Mouse (Mus musculus): Measurements from ENCODE around the gene Slc16a5. TPM values are rescaled to one million over a fixed set of nuclear protein-coding genes. Genes with fewer than 3 reads are reported as not detected.

Gene Slc16a5
- polyA plus RNA-seq, 1 experiment = 31.1 TPM

DNA sequence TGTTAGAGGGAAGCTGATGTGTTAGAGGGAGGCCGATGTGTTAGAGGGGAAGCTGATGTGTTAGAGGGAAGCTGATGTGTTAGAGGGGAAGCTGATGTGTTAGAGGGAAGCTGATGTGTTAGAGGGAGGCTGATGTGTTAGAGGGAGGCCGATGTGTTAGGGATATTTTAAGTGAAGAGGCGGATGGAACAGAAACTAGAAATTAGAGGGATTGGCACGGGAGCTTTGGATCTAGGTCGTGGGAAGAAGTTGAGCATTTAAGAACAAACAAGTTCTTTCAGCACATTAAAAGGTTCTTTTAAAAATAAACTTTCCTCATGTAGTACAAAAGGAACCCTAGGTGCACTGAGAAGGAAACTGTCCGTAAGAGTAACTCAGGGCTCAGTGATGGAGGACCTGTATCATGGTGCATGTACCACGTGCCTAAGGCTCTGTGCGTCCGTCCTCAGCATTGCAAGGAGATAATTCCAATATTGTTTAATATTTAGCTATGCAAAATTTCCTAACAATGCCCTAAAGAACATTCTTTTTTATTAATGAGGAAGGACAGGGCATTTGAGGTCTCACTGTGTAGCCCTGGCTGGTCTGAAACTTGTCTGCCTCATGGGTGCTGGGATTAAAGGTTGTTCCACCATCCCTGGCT is 16.1 kb downstream of the Slc16a5 start:
- TF ChIP-seq CTCF (conservative IDR thresholded peaks at IDR 0.05; ENCODE audit: insufficient read depth, insufficient read length, low read depth, low read length) (no peak), POLR2A (IDR thresholded peaks at IDR 0.05; ENCODE audit: low read depth, low read length) (no peak)
- H3K27ac ChIP-seq (ENCODE audit: insufficient read depth, low read depth, low read length) = no peak overlapping the region
- no peaks in the 10 kb centered on the region for H3K36me3 ChIP-seq (ENCODE audit: control insufficient read depth, insufficient read depth, low read length)
- 83% methylated on average over 9 of the region's 9 CpGs for WGBS
- peaks cover 11% of the 10 kb centered on the region for H3K4me1 ChIP-seq (ENCODE audit: control insufficient read depth, insufficient read depth, low read length)
- no peaks in the 10 kb centered on the region for H3K27me3 ChIP-seq (replicated peaks; ENCODE audit: control insufficient read depth, insufficient read depth, low read length)
- H3K4me3 ChIP-seq (ENCODE audit: insufficient read depth, low read depth, low read length) = no peak overlapping the region
- DNase-seq = no peak

GRCm38 (mm10) chr11:115481553-115482259 is 19.4 kb downstream of the Slc16a5 start:
- Histone ChIP-seq H3K27me3 (replicated peaks; ENCODE audit: control insufficient read depth, insufficient read depth, low read length) (no peaks in the 10 kb centered on the region), H3K36me3 (ENCODE audit: control insufficient read depth, insufficient read depth, low read length) (no peaks in the 10 kb centered on the region), H3K4me3 (ENCODE audit: insufficient read depth, low read depth, low read length) (no peak overlapping the region), H3K4me1 (ENCODE audit: control insufficient read depth, insufficient read depth, low read length) (no peaks in the 10 kb centered on the region), H3K27ac (ENCODE audit: insufficient read depth, low read depth, low read length) (no peak overlapping the region)
- WGBS = 82% methylated on average over 6 of the region's 6 CpGs
- DNase-seq = no peak
- TF ChIP-seq POLR2A (IDR thresholded peaks at IDR 0.05; ENCODE audit: low read depth, low read length) (no peak), CTCF (conservative IDR thresholded peaks at IDR 0.05; ENCODE audit: insufficient read depth, insufficient read length, low read depth, low read length) (no peak)

DNA sequence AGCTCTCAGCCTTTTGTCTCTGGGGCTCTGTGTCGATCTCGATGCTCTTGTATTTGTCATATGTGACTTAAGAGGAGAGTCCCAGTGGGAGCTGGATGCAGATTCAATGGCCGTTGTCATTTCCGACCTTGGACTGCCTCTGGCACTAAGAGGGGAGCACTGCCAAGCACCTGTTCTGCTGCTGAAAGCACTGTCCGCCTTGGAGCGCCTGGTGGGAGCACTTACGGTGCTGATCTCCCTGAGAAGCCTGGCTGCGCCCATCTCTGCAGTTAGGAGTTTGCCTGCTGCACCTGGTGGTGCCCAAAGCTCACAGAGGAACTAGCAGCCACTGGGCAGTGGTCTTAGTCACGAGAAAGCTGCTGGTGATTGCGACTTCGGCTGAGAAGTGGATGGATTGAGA is 21.0 kb downstream of the Slc16a5 start:
- no peaks in the 10 kb centered on the region for H3K4me1 ChIP-seq (ENCODE audit: control insufficient read depth, insufficient read depth, low read length)
- no peak overlapping the region for H3K4me3 ChIP-seq (ENCODE audit: insufficient read depth, low read depth, low read length)
- no peak overlapping the region for H3K27ac ChIP-seq (ENCODE audit: insufficient read depth, low read depth, low read length)
- 72% methylated on average over 11 of the region's 11 CpGs for WGBS
- no peak for DNase-seq
- H3K36me3 ChIP-seq (ENCODE audit: control insufficient read depth, insufficient read depth, low read length) = no peaks in the 10 kb centered on the region
- TF ChIP-seq POLR2A (IDR thresholded peaks at IDR 0.05; ENCODE audit: low read depth, low read length) = no peak
- TF ChIP-seq CTCF (conservative IDR thresholded peaks at IDR 0.05; ENCODE audit: insufficient read depth, insufficient read length, low read depth, low read length) = no peak
- no peaks in the 10 kb centered on the region for H3K27me3 ChIP-seq (replicated peaks; ENCODE audit: control insufficient read depth, insufficient read depth, low read length)

GRCm38 (mm10) chr11:115483726-115484125 is 21.5 kb downstream of the Slc16a5 start:
- WGBS = 18% methylated on average over 6 of the region's 6 CpGs
- H3K27me3 ChIP-seq (replicated peaks; ENCODE audit: control insufficient read depth, insufficient read depth, low read length) = no peaks in the 10 kb centered on the region
- no peaks in the 10 kb centered on the region for H3K36me3 ChIP-seq (ENCODE audit: control insufficient read depth, insufficient read depth, low read length)
- H3K27ac ChIP-seq (ENCODE audit: insufficient read depth, low read depth, low read length) = no peak overlapping the region
- DNase-seq = peak; percentile 75
- TF ChIP-seq CTCF (conservative IDR thresholded peaks at IDR 0.05; ENCODE audit: insufficient read depth, insufficient read length, low read depth, low read length) (peak; percentile 88), POLR2A (IDR thresholded peaks at IDR 0.05; ENCODE audit: low read depth, low read length) (no peak)
- H3K4me3 ChIP-seq (ENCODE audit: insufficient read depth, low read depth, low read length) = no peak overlapping the region
- H3K4me1 ChIP-seq (ENCODE audit: control insufficient read depth, insufficient read depth, low read length) = no peaks in the 10 kb centered on the region

DNA sequence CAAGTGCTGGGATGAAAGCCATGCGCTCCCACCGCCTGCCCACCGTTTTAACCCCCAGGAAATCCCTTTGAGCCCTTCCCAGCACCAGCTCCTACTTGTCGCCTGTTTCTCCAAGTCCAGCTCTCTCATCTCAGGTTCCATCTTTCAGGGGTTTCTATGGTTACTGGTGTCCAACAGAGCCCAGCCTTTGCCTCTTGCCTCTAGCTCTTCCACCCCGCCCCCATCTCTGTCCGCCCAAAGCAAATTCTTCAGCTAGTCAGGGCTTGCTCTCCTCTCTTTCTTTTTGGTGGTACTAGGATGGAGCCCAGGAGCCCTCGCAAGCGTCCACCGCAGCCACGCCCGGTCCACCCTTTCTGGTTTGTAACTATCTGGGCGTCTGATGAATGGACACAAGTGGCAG is 22.9 kb downstream of the Slc16a5 start:
- no peak for DNase-seq
- Histone ChIP-seq H3K4me3 (ENCODE audit: insufficient read depth, low read depth, low read length) (no peak overlapping the region), H3K4me1 (ENCODE audit: control insufficient read depth, insufficient read depth, low read length) (no peaks in the 10 kb centered on the region), H3K27ac (ENCODE audit: insufficient read depth, low read depth, low read length) (no peak overlapping the region), H3K27me3 (replicated peaks; ENCODE audit: control insufficient read depth, insufficient read depth, low read length) (no peaks in the 10 kb centered on the region), H3K36me3 (ENCODE audit: control insufficient read depth, insufficient read depth, low read length) (no peaks in the 10 kb centered on the region)
- 79% methylated on average over 12 of the region's 12 CpGs for WGBS
- TF ChIP-seq CTCF (conservative IDR thresholded peaks at IDR 0.05; ENCODE audit: insufficient read depth, insufficient read length, low read depth, low read length) (no peak), POLR2A (IDR thresholded peaks at IDR 0.05; ENCODE audit: low read depth, low read length) (no peak)

DNA sequence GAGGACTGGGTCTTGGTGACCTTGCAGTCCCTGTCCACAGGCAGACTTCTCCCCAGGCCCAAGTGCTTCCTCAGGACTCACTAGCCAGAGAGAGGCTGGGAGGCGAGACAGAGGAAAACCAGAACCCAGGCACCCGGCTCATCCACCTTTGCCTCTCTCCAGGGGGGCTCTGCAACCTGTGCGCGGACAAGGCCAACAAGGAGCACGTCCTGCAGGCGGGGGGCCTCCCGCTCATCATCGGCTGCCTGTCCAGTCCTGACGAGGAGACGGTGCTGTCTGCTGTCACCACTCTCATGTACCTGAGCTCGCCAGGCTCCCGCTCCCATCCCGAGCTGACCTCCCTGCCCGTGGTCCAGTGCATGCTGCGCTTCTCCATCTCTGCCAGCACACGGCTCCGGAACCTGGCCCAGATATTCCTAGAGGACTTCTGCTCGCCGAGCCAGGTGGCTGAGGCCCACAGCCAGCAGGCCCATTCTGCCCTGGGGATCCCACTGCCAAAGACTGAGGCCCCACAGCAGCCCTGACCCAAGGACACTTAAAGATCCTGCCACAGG is 26.4 kb downstream of the Slc16a5 start:
- 91% methylated on average over 19 of the region's 19 CpGs for WGBS
- DNase-seq = no peak
- TF ChIP-seq POLR2A (IDR thresholded peaks at IDR 0.05; ENCODE audit: low read depth, low read length) = no peak
- TF ChIP-seq CTCF (conservative IDR thresholded peaks at IDR 0.05; ENCODE audit: insufficient read depth, insufficient read length, low read depth, low read length) = no peak
- Histone ChIP-seq H3K36me3 (ENCODE audit: control insufficient read depth, insufficient read depth, low read length) (no peaks in the 10 kb centered on the region), H3K4me3 (ENCODE audit: insufficient read depth, low read depth, low read length) (no peak overlapping the region), H3K27me3 (replicated peaks; ENCODE audit: control insufficient read depth, insufficient read depth, low read length) (no peaks in the 10 kb centered on the region), H3K4me1 (ENCODE audit: control insufficient read depth, insufficient read depth, low read length) (no peaks in the 10 kb centered on the region; the same call in 1 of the 2 replicates), H3K27ac (ENCODE audit: insufficient read depth, low read depth, low read length) (no peak overlapping the region)
